Mouse (Mus musculus) liver, postnatal 0 days (tissue): ENCODE results near the gene Slc1a2.

Experiments used
- CTCF ChIP-seq: sonication (generic); IDR thresholded peaks from 2 replicates; pipeline ENCODE4 v1.5.1; 2016; ENCODE audit warnings: antibody characterized with exemption, low read depth
- EP300 ChIP-seq: IDR thresholded peaks from 2 replicates; pipeline ENCODE4 v1.6.1; 2016; ENCODE audit warnings: antibody characterized with exemption, low read depth, mild to moderate bottlenecking

- TF ChIP-seq CTCF: no peak
- TF ChIP-seq EP300: no peak
These were observed 147.5 kb downstream of the Slc1a2 start for GRCm38 (mm10) chr2:102805761-102806496.
